Mouse (Mus musculus) myocyte (in vitro differentiated cells): ENCODE data around the gene Grm5.

Experiments used
- CEBPB ChIP-seq: IDR thresholded peaks from 2 replicates; pipeline ENCODE4 v1.6.1; 2011; ENCODE audit warnings: mild to moderate bottlenecking, moderate library complexity; ENCODE audit not compliant: poor library complexity, insufficient read depth, severe bottlenecking
- E2F4 ChIP-seq: IDR thresholded peaks from one replicate; pipeline ENCODE4 v1.6.1; 2011; ENCODE audit warnings: mild to moderate bottlenecking, control low read depth, moderate library complexity; ENCODE audit not compliant: insufficient read depth
- MAX ChIP-seq: IDR thresholded peaks from one replicate; pipeline ENCODE4 v1.6.1; 2011; ENCODE audit warnings: low read depth, mild to moderate bottlenecking, control low read depth
- MYOG ChIP-seq, 3 experiments: IDR thresholded peaks; one replicate each; pipeline ENCODE4 v1.6.1; 2011; ENCODE audit warnings: control low read depth in 2 of 3, low read depth in 2 of 3, mild to moderate bottlenecking in 2 of 3; ENCODE audit not compliant: insufficient read length in 2 of 3, control insufficient read depth in 1 of 3, insufficient read depth in 1 of 3
- POLR2A ChIP-seq: IDR thresholded peaks from one replicate; pipeline ENCODE4 v1.6.1; 2011; ENCODE audit warnings: low read depth, mild to moderate bottlenecking, control low read depth, moderate library complexity; ENCODE audit not compliant: insufficient read length
- POLR2AphosphoS2 ChIP-seq: IDR thresholded peaks from one replicate; pipeline ENCODE4 v1.6.1; 2011; ENCODE audit warnings: low read depth, control low read depth; ENCODE audit not compliant: insufficient read length
- REST ChIP-seq: IDR thresholded peaks from one replicate; pipeline ENCODE4 v1.6.1; 2011; ENCODE audit warnings: mild to moderate bottlenecking, control low read depth, moderate library complexity; ENCODE audit not compliant: insufficient read depth, insufficient read length
- SRF ChIP-seq: IDR thresholded peaks from one replicate; pipeline ENCODE4 v1.6.1; 2011; ENCODE audit warnings: low read depth; ENCODE audit not compliant: control insufficient read depth, insufficient read length
- USF1 ChIP-seq: IDR thresholded peaks from one replicate; pipeline ENCODE4 v1.6.1; 2011; ENCODE audit warnings: low read depth, mild to moderate bottlenecking, control low read depth, moderate library complexity

GRCm38 (mm10) chr7:87846082-87846481, 262.1 kb downstream of the Grm5 start:
- no peak for TF ChIP-seq POLR2AphosphoS2
- no peak for TF ChIP-seq POLR2A
- TF ChIP-seq MYOG (IDR thresholded peaks at IDR 0.05; ENCODE audit: control insufficient read depth in 1 of 3, insufficient read depth in 1 of 3, insufficient read length in 2 of 3, low read depth in 2 of 3), result no peak
- no peak for TF ChIP-seq E2F4
- no peak for TF ChIP-seq MAX
- TF ChIP-seq REST, result no peak
- no peak for TF ChIP-seq USF1
- no peak for TF ChIP-seq SRF
- TF ChIP-seq CEBPB, result no peak
